ENCODE assay signal across 24 mouse cellular contexts in the genomic region with DNA sequence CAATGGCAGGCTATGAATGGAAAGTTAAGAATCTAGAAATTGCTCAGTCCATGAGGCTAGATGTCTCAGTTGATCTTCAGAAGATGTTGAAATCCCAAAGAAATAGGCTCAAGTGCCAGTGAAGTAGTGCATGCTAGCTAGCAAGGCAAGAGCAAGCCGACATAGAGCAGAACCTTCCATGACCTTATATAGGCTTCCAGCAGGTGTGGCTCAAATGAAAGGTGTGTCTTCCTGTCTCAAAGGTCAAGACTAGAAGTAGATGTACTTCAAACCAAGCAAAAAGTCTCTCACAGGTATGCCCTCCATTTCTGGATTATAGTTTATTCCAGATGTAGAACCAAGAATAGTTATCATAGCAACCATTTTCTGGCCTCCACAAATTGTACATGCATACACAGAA.
"Had no signal": no experiment of that assay in that cellular context is flagged by ENCODE, and none has a peak within 500 bp of the region (broad histone marks: within the 10 kb centered on the region; RNA-seq: fewer than 3 reads in every experiment).

No protein-coding gene starts in this region.

- H3K4me2 ChIP-seq: heart, embryonic 11.5 days; heart, embryonic 13.5 days; heart, embryonic 15.5 days; hindbrain, embryonic 13.5 days; hindbrain, embryonic 15.5 days; limb, embryonic 12.5 days; liver, embryonic 12.5 days had no signal

- H3K9me3 ChIP-seq: heart, embryonic 13.5 days; heart, embryonic 15.5 days; hindbrain, embryonic 13.5 days; hindbrain, embryonic 15.5 days; limb, embryonic 10.5 days; limb, embryonic 12.5 days; liver, embryonic 12.5 days had no signal

- DNase-seq: gastrocnemius, postnatal 10 days; gastrocnemius, postnatal 25 days; heart, adult 11 months; heart, adult 2 months; heart, postnatal 14 days; heart, postnatal 36 days; kidney, adult 18-20 months; kidney, adult 8-10 months; kidney, postnatal 10 days; kidney, postnatal 25 days; kidney, postnatal 4 days; liver had no signal

- ATAC-seq: hindbrain, postnatal 0 days; liver, embryonic 12.5 days had no signal

- H3K27ac ChIP-seq: heart, adult 2 months; heart, embryonic 13.5 days; heart, embryonic 15.5 days; hindbrain, embryonic 13.5 days; hindbrain, embryonic 15.5 days; hindbrain, postnatal 0 days; layer of hippocampus, adult 2 months; left cerebral cortex, adult 2 months; limb, embryonic 10.5 days; limb, embryonic 12.5 days; liver, embryonic 12.5 days; liver, embryonic 14.5 days had no signal

- H3K4me1 ChIP-seq: heart, embryonic 15.5 days; hindbrain, embryonic 13.5 days; hindbrain, embryonic 15.5 days; limb, embryonic 10.5 days; limb, embryonic 12.5 days had no signal

- H3K4me3 ChIP-seq: heart, adult 2 months; heart, embryonic 13.5 days; heart, embryonic 15.5 days; hindbrain, embryonic 13.5 days; hindbrain, embryonic 15.5 days; layer of hippocampus, adult 2 months; left cerebral cortex, adult 2 months; limb, embryonic 10.5 days; limb, embryonic 12.5 days; liver, embryonic 12.5 days had no signal

- H3K27me3 ChIP-seq: heart, embryonic 13.5 days; heart, embryonic 15.5 days; hindbrain, embryonic 13.5 days; hindbrain, embryonic 15.5 days; limb, embryonic 12.5 days; liver, embryonic 12.5 days had no signal

- H3K9ac ChIP-seq: heart, embryonic 13.5 days; heart, embryonic 15.5 days; hindbrain, embryonic 13.5 days; hindbrain, embryonic 15.5 days; limb, embryonic 12.5 days; liver, embryonic 12.5 days; liver, embryonic 14.5 days had no signal
